Mouse (Mus musculus) neural tube, embryonic 11.5 days (tissue): ENCODE data around the gene Olfr1029. TPM values are rescaled to one million over a fixed set of nuclear protein-coding genes. Genes with fewer than 3 reads are reported as not detected.
A peak's percentile ranks its signal among the peaks of the same experiment; 100 is the strongest.
"Not testable (repeated sequence)": the region's sequence is repeated elsewhere in the genome, so short reads cannot be mapped to it uniquely, and the experiment has no call there.

Experiments used
- ATAC-seq: fragments of 200-750 bp; cut with Nextera tagmentation; 2 replicates; pipeline ENCODE4 v1.8.0; 2017; ENCODE audit warnings: moderate number of reproducible peaks, mild to moderate bottlenecking, moderate TSS enrichment, moderate library complexity; ENCODE audit not compliant: insufficient read depth, low FRiP score, low TSS enrichment
- DNase-seq: peaks from one replicate; pipeline ENCODE4 v3.0.0-alpha.2; 2015; ENCODE audit warnings: low spot score
- H3K27ac ChIP-seq: fragments of 300-500 bp; sonication (generic); 2 replicates; pipeline ENCODE4 v1.5.1; 2014; ENCODE audit warnings: low read depth, mild to moderate bottlenecking, low read length
- H3K27me3 ChIP-seq: fragments of 300-500 bp; sonication (generic); 2 replicates; pipeline ENCODE4 v1.6.1; 2014; ENCODE audit warnings: mild to moderate bottlenecking, low read length, mixed read lengths; ENCODE audit not compliant: control insufficient read depth, insufficient read depth
- H3K36me3 ChIP-seq: fragments of 300-500 bp; sonication (generic); 2 replicates; pipeline ENCODE4 v1.6.1; 2014; ENCODE audit warnings: mild to moderate bottlenecking, low read length, moderate library complexity, mixed read lengths; ENCODE audit not compliant: control insufficient read depth, insufficient read depth
- H3K4me1 ChIP-seq: fragments of 300-500 bp; sonication (generic); 2 replicates; pipeline ENCODE4 v1.6.1; 2014; ENCODE audit warnings: low read length, mixed read lengths; ENCODE audit not compliant: control insufficient read depth, insufficient read depth
- H3K4me2 ChIP-seq: fragments of 300-500 bp; sonication (generic); 2 replicates; pipeline ENCODE4 v1.6.1; 2014; ENCODE audit warnings: low read depth, mild to moderate bottlenecking, moderate library complexity
- H3K4me3 ChIP-seq: fragments of 300-500 bp; sonication (generic); 2 replicates; pipeline ENCODE4 v1.5.1; 2014; ENCODE audit warnings: low read depth, low read length
- H3K9ac ChIP-seq: fragments of 300-500 bp; sonication (generic); 2 replicates; pipeline ENCODE4 v1.6.1; 2014; ENCODE audit warnings: mild to moderate bottlenecking, low read length
- H3K9me3 ChIP-seq: fragments of 300-500 bp; sonication (generic); 2 replicates; pipeline ENCODE4 v1.6.1; 2016; ENCODE audit warnings: low read length; ENCODE audit not compliant: control insufficient read depth
- WGBS: fragments of 180-500 bp; shearing (Covaris S2); extraction: QIAGEN DNeasy Blood & Tissue Kit; methylation state at CpG from one replicate; pipeline ENCODE4 v1.1.7; 2014; 5-methylcytosine and 5-hydroxymethylcytosine counted together
- polyA plus RNA-seq: library from polyadenylated mRNA; unstranded; fragments of >200 nt; fragmentation: Nextera tagmentation; extraction: Ambion mirVana; gene quantifications from 2 replicates; pipeline ENCODE4 v1.2.1, GENCODE M21; 2014

Olfr1029 gene
- polyA plus RNA-seq = not detected in 2 replicates

DNA sequence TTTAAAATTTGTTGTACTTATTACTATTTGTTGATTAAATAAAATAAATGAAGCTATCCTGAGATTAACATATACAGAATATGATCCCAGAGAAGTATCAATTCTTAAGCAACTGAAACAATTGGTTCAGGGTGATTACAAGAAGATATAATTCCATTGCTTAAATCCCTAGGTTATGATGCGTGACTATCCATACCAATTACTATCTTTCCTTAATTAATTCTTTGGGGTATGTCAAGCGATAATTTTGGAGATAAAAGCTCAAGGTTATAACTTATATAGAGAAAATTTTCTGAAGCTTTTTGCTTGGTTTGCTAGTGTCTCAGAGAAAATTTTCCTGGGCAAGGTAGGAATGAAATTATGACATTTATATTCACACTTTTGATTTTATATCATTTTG is at the start of gene Olfr1029:
Gene Olfr1029, plus strand, starts transcription at position 301 of the 400 bp plus-strand sequence.
- H3K4me3 ChIP-seq = no peak within 1 kb of the TSS
- no peaks in the 10 kb centered on the region for H3K36me3 ChIP-seq
- no peaks in the 10 kb centered on the region for H3K27me3 ChIP-seq
- 86% methylated on average over 2 of the region's 2 CpGs for WGBS
- H3K9me3 ChIP-seq = no peaks in the 10 kb centered on the region
- ATAC-seq (no peak), DNase-seq (no peak)
- no peak within 1 kb of the TSS for H3K4me2 ChIP-seq
- no peak within 1 kb of the TSS for H3K9ac ChIP-seq
- no peaks in the 10 kb centered on the region for H3K4me1 ChIP-seq
- no peak within 1 kb of the TSS for H3K27ac ChIP-seq

DNA sequence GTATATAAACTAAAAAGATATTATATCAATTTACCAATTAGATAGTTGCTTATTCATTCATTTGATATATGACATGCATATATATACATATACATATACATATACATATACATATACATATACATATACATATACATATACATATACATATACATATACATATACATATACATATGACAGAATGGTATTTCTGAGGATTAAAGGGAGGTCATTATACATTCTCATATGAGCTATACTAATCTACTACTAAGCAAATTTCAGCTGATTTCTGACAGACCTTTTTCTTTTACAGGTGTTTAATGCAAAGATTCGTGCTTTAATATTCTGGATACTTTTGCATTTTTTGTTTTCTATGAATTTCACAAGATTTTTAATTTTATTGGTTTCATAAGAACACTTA is 23.6 kb upstream of the Olfr1029 start, which contains the start of gene Olfr1028:
Gene Olfr1028, plus strand, starts transcription at position 301 of the 400 bp plus-strand sequence.
- WGBS = 83% methylated on average over 1 of the region's 1 CpGs
- H3K4me2 ChIP-seq = no peak within 1 kb of the TSS
- no peak within 1 kb of the TSS for H3K9ac ChIP-seq
- DNase-seq (no peak), ATAC-seq (no peak)
- no peak within 1 kb of the TSS for H3K4me3 ChIP-seq
- no peak within 1 kb of the TSS for H3K27ac ChIP-seq
- H3K36me3 ChIP-seq = no peaks in the 10 kb centered on the region
- H3K4me1 ChIP-seq = no peaks in the 10 kb centered on the region
- no peaks in the 10 kb centered on the region for H3K27me3 ChIP-seq
- H3K9me3 ChIP-seq = no peaks in the 10 kb centered on the region

- Histone ChIP-seq H3K4me2 (no peak within 1 kb of the TSS), H3K27ac (no peak within 1 kb of the TSS), H3K27me3 (no peaks in the 10 kb centered on the region), H3K4me3 (no peak within 1 kb of the TSS), H3K9me3 (no peaks in the 10 kb centered on the region), H3K9ac (no peak within 1 kb of the TSS), H3K36me3 (no peaks in the 10 kb centered on the region), H3K4me1 (no peaks in the 10 kb centered on the region)
- WGBS = 75% methylated on average over 1 of the region's 1 CpGs
- DNase-seq (no peak), ATAC-seq (no peak)
Observed at GRCm38 (mm10) chr2:85978976-85979375, 5.3 kb downstream of the Olfr1029 start, which contains the start of gene Olfr1030. Gene Olfr1030 (plus strand): TSS chr2:85979276.

DNA sequence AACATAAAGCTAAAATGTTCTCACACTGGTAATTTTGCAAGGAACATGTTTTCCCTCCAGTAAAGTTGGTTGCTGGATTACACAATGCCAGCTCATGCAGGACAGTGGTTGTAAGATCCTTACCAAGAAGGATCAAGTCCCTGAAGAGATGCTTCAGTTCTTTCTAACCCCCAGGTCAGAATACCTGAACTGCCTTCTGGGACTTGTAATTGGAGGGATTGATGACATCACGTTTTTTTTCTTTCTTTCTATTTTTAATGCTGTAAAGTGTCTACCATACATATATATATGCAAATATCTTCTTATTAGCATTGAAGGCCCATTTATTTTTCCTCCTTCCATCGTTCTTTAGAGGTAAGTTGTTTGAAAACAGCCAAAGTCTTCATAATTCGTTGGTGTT is 16.3 kb downstream of the Olfr1029 start, which contains the start of gene Olfr1031:
Gene Olfr1031, plus strand, starts transcription at position 301 of the 400 bp plus-strand sequence.
- ATAC-seq (no peak), DNase-seq (no peak)
- Histone ChIP-seq H3K36me3 (no peaks in the 10 kb centered on the region), H3K4me1 (no peaks in the 10 kb centered on the region), H3K27ac (no peak within 1 kb of the TSS), H3K9me3 (no peaks in the 10 kb centered on the region), H3K27me3 (no peaks in the 10 kb centered on the region), H3K4me3 (no peak within 1 kb of the TSS), H3K9ac (no peak within 1 kb of the TSS), H3K4me2 (no peak within 1 kb of the TSS)
- 70% methylated on average over 3 of the region's 3 CpGs for WGBS

DNA sequence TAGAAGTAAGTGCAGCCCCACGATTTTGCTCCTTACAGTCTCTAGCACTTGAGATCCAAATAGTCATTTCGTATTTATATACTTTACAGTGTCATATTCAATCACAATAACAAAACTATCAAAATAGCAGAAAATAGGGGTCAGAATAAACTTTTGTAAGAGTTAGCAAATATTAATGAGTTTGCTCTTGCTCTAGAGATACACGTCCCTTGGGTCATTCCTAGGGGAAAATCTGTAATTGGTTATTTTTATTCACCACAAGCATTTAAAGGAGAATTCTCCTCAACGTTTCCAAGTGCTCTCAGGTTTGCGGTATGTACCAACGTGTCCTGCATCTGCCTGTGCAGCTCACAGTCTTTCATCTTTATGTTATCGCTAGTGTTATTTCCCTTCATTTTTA is 31.5 kb downstream of the Olfr1029 start, which contains the start of gene Olfr1032:
Gene Olfr1032, plus strand, starts transcription at position 301 of the 400 bp plus-strand sequence.
- ATAC-seq (no peak), DNase-seq (no peak)
- WGBS = 91% methylated on average over 7 of the region's 7 CpGs
- no peaks in the 10 kb centered on the region for H3K27me3 ChIP-seq
- no peaks in the 10 kb centered on the region for H3K36me3 ChIP-seq
- no peak within 1 kb of the TSS for H3K27ac ChIP-seq
- H3K4me3 ChIP-seq = no peak within 1 kb of the TSS
- no peak within 1 kb of the TSS for H3K9ac ChIP-seq
- H3K4me2 ChIP-seq = no peak within 1 kb of the TSS
- H3K9me3 ChIP-seq = no peaks in the 10 kb centered on the region
- no peaks in the 10 kb centered on the region for H3K4me1 ChIP-seq

DNA sequence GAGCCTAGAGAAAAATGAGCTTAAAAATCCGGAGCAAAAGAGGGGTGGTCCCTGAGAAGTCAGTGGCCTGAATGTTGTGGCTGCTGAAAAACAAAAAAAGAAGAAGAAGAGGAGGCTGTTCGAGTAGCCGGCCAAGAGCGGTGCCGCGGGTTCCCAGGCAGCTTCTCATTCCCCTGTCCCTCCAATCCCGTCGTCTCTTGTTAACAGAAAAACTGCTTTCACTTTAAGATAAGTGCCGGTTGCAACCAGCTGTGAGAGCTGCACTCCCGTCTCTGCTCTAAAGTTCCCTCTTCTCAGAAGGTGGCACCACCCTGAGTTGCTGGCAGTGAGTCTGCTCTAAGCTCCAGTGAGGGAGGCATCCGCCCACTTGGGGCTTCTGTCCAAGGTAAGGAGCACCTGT is 46.7 kb downstream of the Olfr1029 start, which contains the start of gene Olfr1033:
Gene Olfr1033, plus strand, starts transcription at position 228 of the 400 bp plus-strand sequence.
- ATAC-seq, H3K36me3 ChIP-seq: not testable (repeated sequence)

DNA sequence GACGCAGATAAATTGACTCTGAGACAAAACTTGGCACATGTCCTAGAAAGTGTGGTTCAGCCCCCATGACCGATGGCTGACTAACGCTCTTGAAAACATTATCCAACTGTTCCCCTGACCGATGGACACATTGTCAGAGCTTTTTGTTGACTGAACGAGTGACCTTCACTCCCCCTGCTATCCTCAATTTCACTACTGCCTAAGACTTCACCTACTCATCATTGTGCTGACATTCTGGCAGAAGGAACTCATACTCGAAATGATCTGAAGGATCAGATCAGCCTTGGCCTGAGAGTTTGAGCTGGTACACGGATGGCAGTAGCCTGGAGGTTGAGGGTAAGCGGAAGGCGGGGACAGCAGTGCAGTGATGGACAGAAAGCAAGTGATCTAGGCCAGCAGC is 47.8 kb downstream of the Olfr1029 start:
- DNase-seq, H3K27me3 ChIP-seq, ATAC-seq, H3K4me2 ChIP-seq, H3K9me3 ChIP-seq, H3K36me3 ChIP-seq, H3K4me3 ChIP-seq, H3K9ac ChIP-seq, H3K4me1 ChIP-seq, H3K27ac ChIP-seq: not testable (repeated sequence)
- WGBS = 92% methylated on average over 2 of the region's 9 CpGs

More for the DNA sequence above, 46.7 kb downstream of the Olfr1029 start, which contains the start of gene Olfr1033:
- 7% methylated on average over 10 of the region's 11 CpGs for WGBS
- not testable (repeated sequence) for H3K4me3 ChIP-seq, DNase-seq, H3K9me3 ChIP-seq, H3K27me3 ChIP-seq, H3K9ac ChIP-seq, H3K4me1 ChIP-seq, H3K27ac ChIP-seq
- H3K4me2 ChIP-seq = 0 out of 2 replicates have a peak within 1 kb of the TSS, but pooled peaks have one; percentile 3

Other genes starting within 250 kb of the Olfr1029 start
- gene Olfr1012, start 211.1 kb upstream of the Olfr1029 start, polyA plus RNA-seq = not detected in 2 replicates
- not detected in 2 replicates for gene Olfr1013, start 206.8 kb upstream of the Olfr1029 start, polyA plus RNA-seq
- not detected in 2 replicates for gene Olfr1014, start 201.2 kb upstream of the Olfr1029 start, polyA plus RNA-seq
- gene Olfr1015, start 191.9 kb upstream of the Olfr1029 start, polyA plus RNA-seq = not detected in 2 replicates
- gene Olfr1016, start 171.4 kb upstream of the Olfr1029 start, polyA plus RNA-seq = not detected in 2 replicates
- gene Olfr1018, start 155.4 kb upstream of the Olfr1029 start, polyA plus RNA-seq = not detected in 2 replicates
- gene Olfr1019, start 128.4 kb upstream of the Olfr1029 start, polyA plus RNA-seq = not detected in 2 replicates
- gene Olfr1020, start 126.9 kb upstream of the Olfr1029 start, polyA plus RNA-seq = not detected in 2 replicates
- not detected in 2 replicates for gene Olfr1022, start 105.3 kb upstream of the Olfr1029 start, polyA plus RNA-seq
- not detected in 2 replicates for gene Olfr1023, start 88.3 kb upstream of the Olfr1029 start, polyA plus RNA-seq
- gene Olfr1024, start 68.8 kb upstream of the Olfr1029 start, polyA plus RNA-seq = not detected in 2 replicates
- not detected in 2 replicates for gene Olfr1025-ps1, start 58.7 kb upstream of the Olfr1029 start, polyA plus RNA-seq
- gene Olfr1026, start 52.3 kb upstream of the Olfr1029 start, polyA plus RNA-seq = not detected in 2 replicates
- not detected in 2 replicates for gene Olfr1028, start 23.5 kb upstream of the Olfr1029 start, polyA plus RNA-seq
- gene Olfr1030, start 5.4 kb downstream of the Olfr1029 start, polyA plus RNA-seq = not detected in 2 replicates
- gene Olfr1031, start 16.4 kb downstream of the Olfr1029 start, polyA plus RNA-seq = not detected in 2 replicates
- not detected in 2 replicates for gene Olfr1032, start 31.6 kb downstream of the Olfr1029 start, polyA plus RNA-seq
- gene Olfr1033, start 46.7 kb downstream of the Olfr1029 start, polyA plus RNA-seq = not detected in 2 replicates
- not detected in 2 replicates for gene Olfr1034, start 72.0 kb downstream of the Olfr1029 start, polyA plus RNA-seq
- gene Olfr1036, start 100.1 kb downstream of the Olfr1029 start, polyA plus RNA-seq = not detected in 2 replicates
- gene Olfr1037, start 113.5 kb downstream of the Olfr1029 start, polyA plus RNA-seq = not detected in 2 replicates
- gene Olfr1039, start 162.0 kb downstream of the Olfr1029 start, polyA plus RNA-seq = not detected in 2 replicates
- not detected in 2 replicates for gene Olfr1040, start 172.8 kb downstream of the Olfr1029 start, polyA plus RNA-seq
- not detected in 2 replicates for gene Olfr1042, start 187.9 kb downstream of the Olfr1029 start, polyA plus RNA-seq
- gene Olfr1043, start 193.6 kb downstream of the Olfr1029 start, polyA plus RNA-seq = not detected in 2 replicates
- gene Olfr1044, start 203.9 kb downstream of the Olfr1029 start, polyA plus RNA-seq = not detected in 2 replicates
- gene Olfr52, start 211.8 kb downstream of the Olfr1029 start, polyA plus RNA-seq = not detected in 2 replicates
- not detected in 2 replicates for gene Olfr1045, start 229.1 kb downstream of the Olfr1029 start, polyA plus RNA-seq
- not detected in 2 replicates for gene Olfr1046, start 245.4 kb downstream of the Olfr1029 start, polyA plus RNA-seq